Comparison of ENCODE assay signal across 20 mouse cellular contexts in the genomic region with DNA sequence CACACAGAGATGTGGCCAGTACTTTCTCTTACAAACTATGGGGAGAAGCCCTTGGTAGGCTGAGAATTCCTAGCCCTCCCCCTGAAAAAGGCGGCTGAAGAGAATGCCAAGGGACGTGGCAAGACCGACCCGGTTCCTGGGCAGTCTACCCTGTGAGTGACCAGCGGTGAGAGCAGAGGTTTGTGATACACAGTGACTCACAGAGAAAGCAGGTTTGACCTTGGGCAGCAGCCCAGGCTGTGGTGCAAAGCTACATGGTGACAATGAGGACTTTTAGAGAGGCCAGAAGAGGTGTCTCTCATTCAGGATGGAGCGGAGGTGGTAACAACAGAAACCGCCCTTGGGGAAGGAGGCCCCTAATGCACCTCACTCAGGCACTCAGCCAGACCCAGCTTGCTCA. TPM values are rescaled to one million over a fixed set of nuclear protein-coding genes. Genes with fewer than 3 reads are reported as not detected.
A peak's percentile ranks its signal among the peaks of the same experiment; 100 is the strongest.
DNase-seq lines count a peak whose midpoint lies in the region; ATAC-seq and TF ChIP-seq lines count a peak whose summit lies in the region.
"Had no signal": no experiment of that assay in that cellular context is flagged by ENCODE, and none has a peak within 500 bp of the region (broad histone marks: within the 10 kb centered on the region; RNA-seq: fewer than 3 reads in every experiment).

No protein-coding gene starts in this region.

- no peak overlapping the region for H3K4me3 ChIP-seq in heart, adult 2 months
- no peak overlapping the region for H3K4me3 ChIP-seq in midbrain, postnatal 0 days (ENCODE audit: low read depth, low read length)
- H3K4me3 ChIP-seq: hindbrain, embryonic 10.5 days; layer of hippocampus, adult 2 months; left cerebral cortex, adult 2 months; limb, embryonic 12.5 days; myocyte had no signal

- H3K9ac ChIP-seq in heart, adult 2 months (ENCODE audit: low read depth, low read length), result no peak overlapping the region; the same call in 1 of the 2 replicates
- no peak overlapping the region for H3K9ac ChIP-seq in midbrain, postnatal 0 days (replicated peaks; ENCODE audit: low read length, poor library complexity, severe bottlenecking)
- H3K9ac ChIP-seq: limb, embryonic 12.5 days had no signal

- no peaks in the 10 kb centered on the region for H3K79me2 ChIP-seq in heart, adult 2 months (replicated peaks; ENCODE audit: control insufficient read depth, insufficient read depth, low read length)

- H3K27me3 ChIP-seq in heart, adult 2 months (ENCODE audit: control insufficient read depth, insufficient read depth, low read length), result no peaks in the 10 kb centered on the region
- H3K27me3 ChIP-seq in midbrain, postnatal 0 days (ENCODE audit: insufficient read depth, low read length), result no peaks in the 10 kb centered on the region
- H3K27me3 ChIP-seq: limb, embryonic 12.5 days had no signal

- no peak for ATAC-seq in midbrain, postnatal 0 days (ENCODE audit: low FRiP score)
- ATAC-seq: forebrain, embryonic 16.5 days had no signal

- no peak for TF ChIP-seq CTCF in heart, adult 2 months (IDR thresholded peaks at IDR 0.05)
- TF ChIP-seq CTCF in midbrain, postnatal 0 days (IDR thresholded peaks at IDR 0.05), result no peak

- TF ChIP-seq EP300 in heart, adult 2 months (IDR thresholded peaks at IDR 0.05; ENCODE audit: insufficient read depth, low read depth, low read length), result no peak

- H3K4me1 ChIP-seq in heart, adult 2 months (ENCODE audit: control insufficient read depth, insufficient read depth, low read length), result peaks cover 9% of the 10 kb centered on the region
- H3K4me1 ChIP-seq in midbrain, postnatal 0 days (ENCODE audit: insufficient read depth, low read length), result peaks cover 8% of the 10 kb centered on the region; the same call in 1 of the 2 replicates

- intact Hi-C loops in heart, adult 2 months (cut with DNase I), result loop anchor here (5.0 kb wide), 2 partner anchors 61 to 86 kb away; a partner anchor contains a TSS
- intact Hi-C loops in heart, postnatal 25 days (cut with DNase I), result loop anchor here (5.0 kb wide), 1 partner anchor 51 kb away; no protein-coding TSS in a partner anchor

- H3K27ac ChIP-seq in heart, adult 2 months, result peak overlapping the region; percentile 87
- no peak overlapping the region for H3K27ac ChIP-seq in midbrain, postnatal 0 days (ENCODE audit: low read depth, low read length)
- H3K27ac ChIP-seq: hindbrain, embryonic 10.5 days; layer of hippocampus, adult 2 months; left cerebral cortex, adult 2 months; limb, embryonic 12.5 days had no signal

- WGBS in heart, adult 2 months, result 61% methylated on average over 7 of the region's 7 CpGs
- WGBS in midbrain, postnatal 0 days, result 94% methylated on average over 7 of the region's 7 CpGs

- H3K9me3 ChIP-seq in midbrain, postnatal 0 days (ENCODE audit: low read length), result no peaks in the 10 kb centered on the region
- H3K9me3 ChIP-seq: G1E; hindbrain, embryonic 10.5 days; limb, embryonic 12.5 days had no signal

- peak in 1 of 2 experiments; percentile 49 for DNase-seq in heart, adult 2 months
- DNase-seq in heart, postnatal 25 days (ENCODE audit: low spot score), result no peak
- peak; percentile 22 for DNase-seq in NIH3T3 (ENCODE audit: low read depth)
- peak; percentile 72 for DNase-seq in adrenal gland, postnatal 25 days
- DNase-seq in heart, postnatal 4 days, result peak; percentile 51
- no peak for DNase-seq in midbrain, postnatal 0 days (ENCODE audit: low spot score)
- DNase-seq in layer of hippocampus, adult 8-10 months (ENCODE audit: low spot score in 2 of 2), result no peak
- DNase-seq: cerebellum, adult 8-10 months; gastrocnemius, postnatal 10 days; lung, postnatal 14 days; right cerebral cortex, adult 18-20 months; thymus, postnatal 4 days had no signal

- peaks cover 16% of the 10 kb centered on the region for H3K36me3 ChIP-seq in heart, adult 2 months (ENCODE audit: control insufficient read depth, insufficient read depth, low read length)
- H3K36me3 ChIP-seq in midbrain, postnatal 0 days (ENCODE audit: insufficient read depth, low read length), result 0 out of 2 replicates have a peak, but pooled peaks cover 3% of the 10 kb centered on the region
- H3K36me3 ChIP-seq: G1E; limb, embryonic 12.5 days had no signal

- no peak overlapping the region for H3K4me2 ChIP-seq in midbrain, postnatal 0 days (ENCODE audit: low read depth, low read length, poor library complexity, severe bottlenecking)
- H3K4me2 ChIP-seq: limb, embryonic 12.5 days; midbrain, embryonic 11.5 days had no signal

- TF ChIP-seq POLR2A in heart, adult 2 months (IDR thresholded peaks at IDR 0.05; ENCODE audit: insufficient read depth, low read depth, low read length), result no peak

RNA-seq across cellular contexts. Expression of a gene that starts 59.4 kb away (rescaled TPM):
- 10 to 100 TPM; 51.2 to 55.1 TPM for total RNA-seq in heart, adult 2 months (2021)
- 52.0 and 73.9 TPM in 2 replicates for polyA plus RNA-seq in heart, adult 2 months (2012; rRNA removed)
- total RNA-seq in heart, postnatal 25 days (2021), result 10 to 100 TPM; 49.6 to 53.1 TPM
- total RNA-seq in adrenal gland, postnatal 25 days (2021), result 6.2 and 7.3 TPM in 2 replicates
- total RNA-seq in heart, postnatal 4 days (2021), result 10 to 100 TPM; 85.3 to 88.9 TPM
- total RNA-seq in midbrain, postnatal 0 days (2014; rRNA removed), result 16.3 and 16.9 TPM in 2 replicates
- polyA plus RNA-seq in midbrain, postnatal 0 days (2015; fragmentation: Nextera tagmentation; extraction: Ambion mirVana), result 2.5 and 3.2 TPM in 2 replicates
- total RNA-seq in layer of hippocampus, adult 8-10 months (2022), result 10 to 100 TPM in 2 of 4 experiments, 1 to 10 TPM in 2; 7.4 to 11.4 (median 10.4) TPM
- polyA plus RNA-seq: G1E had no signal

Comparison
In these comparisons a context has a peak if more than half of its experiments do, and no peak if none do; other contexts are left out.
1. DNase-seq: peak in NIH3T3 (single experiment), adrenal gland, postnatal 25 days (single experiment) and heart, postnatal 4 days (single experiment); none in heart, postnatal 25 days (single experiment), midbrain, postnatal 0 days (single experiment) and layer of hippocampus, adult 8-10 months (0 of 2).